Mouse (Mus musculus) C2C12 (cell line): ENCODE measurements around the gene Dffb.

Source experiments
- CTCF ChIP-seq: IDR thresholded peaks from one replicate; pipeline ENCODE4 v1.5.1; 2011; ENCODE audit not compliant: control insufficient read depth, insufficient read depth, insufficient read length
- USF1 ChIP-seq: IDR thresholded peaks from one replicate; pipeline ENCODE4 v1.6.1; 2011; ENCODE audit warnings: low read depth, mild to moderate bottlenecking, control low read depth, moderate library complexity

DNA sequence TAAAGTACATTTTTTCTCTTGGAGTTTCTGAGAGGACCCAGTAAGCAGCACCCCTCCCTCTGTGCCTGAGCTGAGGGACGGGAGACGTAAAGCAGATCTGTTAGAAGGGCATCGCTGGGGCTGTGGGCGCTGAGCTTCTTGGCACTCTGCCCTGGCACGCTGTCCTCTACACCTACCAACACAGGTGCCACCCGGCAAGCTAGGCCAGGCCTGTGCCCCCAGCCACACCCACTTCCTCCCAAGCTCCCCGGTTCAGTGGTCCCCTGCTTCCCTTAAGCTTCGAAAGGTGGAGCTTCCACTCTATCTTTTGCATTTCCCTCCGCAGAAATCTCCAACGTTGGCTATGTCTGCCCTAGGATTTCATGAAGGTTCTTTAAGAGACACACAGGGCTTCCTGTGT, 4.3 kb upstream of the Dffb start:
- no peak for TF ChIP-seq CTCF
- no peak for TF ChIP-seq USF1
